Mouse (Mus musculus): ENCODE measurements at regions not wholly inside any gene's neighbourhood (a gene's known extent, or its start where the extent isn't known, plus 50 kb on each side); places are given as distances from the start of the nearest gene placed in this dataset.
"Not testable (repeated sequence)": the region's sequence is repeated elsewhere in the genome, so short reads cannot be mapped to it uniquely, and the experiment has no call there.

GRCm38 (mm10) chr3:18725507-18725906 is 777.3 kb downstream of the Cypt12 start:
- ATAC-seq (replicated peaks; ENCODE audit: low read depth, poor library complexity, severe bottlenecking), result no peak

- no peak for ATAC-seq (replicated peaks; ENCODE audit: low read depth, poor library complexity, severe bottlenecking)
Measured at GRCm38 (mm10) chr3:18731251-18731650, 783.0 kb downstream of the Cypt12 start.

- ATAC-seq (replicated peaks; ENCODE audit: low read depth, poor library complexity, severe bottlenecking), result no peak
Measured at GRCm38 (mm10) chr3:18731674-18732073, 783.5 kb downstream of the Cypt12 start.

GRCm38 (mm10) chr3:18733540-18733939 is 785.3 kb downstream of the Cypt12 start:
- ATAC-seq (replicated peaks; ENCODE audit: low read depth, poor library complexity, severe bottlenecking), result no peak

- no peak for ATAC-seq (replicated peaks; ENCODE audit: low read depth, poor library complexity, severe bottlenecking)
Measured at GRCm38 (mm10) chr3:18738946-18739345, 790.7 kb downstream of the Cypt12 start.

- no peak for ATAC-seq (replicated peaks; ENCODE audit: low read depth, poor library complexity, severe bottlenecking)
Measured at GRCm38 (mm10) chr3:18740344-18740743, 792.1 kb downstream of the Cypt12 start.

GRCm38 (mm10) chr3:18743474-18743873 is 795.3 kb downstream of the Cypt12 start:
- no peak for ATAC-seq (replicated peaks; ENCODE audit: low read depth, poor library complexity, severe bottlenecking)

- no peak for ATAC-seq (replicated peaks; ENCODE audit: low read depth, poor library complexity, severe bottlenecking)
Measured at GRCm38 (mm10) chr3:18744216-18744615, 796.0 kb downstream of the Cypt12 start.

- ATAC-seq (replicated peaks; ENCODE audit: low read depth, poor library complexity, severe bottlenecking), result no peak
Measured at GRCm38 (mm10) chr3:18746206-18746605, 798.0 kb downstream of the Cypt12 start.

- no peak for ATAC-seq (replicated peaks; ENCODE audit: low read depth, poor library complexity, severe bottlenecking)
Measured at GRCm38 (mm10) chr3:18746898-18747297, 798.7 kb downstream of the Cypt12 start.

- no peak for ATAC-seq (replicated peaks; ENCODE audit: low read depth, poor library complexity, severe bottlenecking)
Measured at GRCm38 (mm10) chr3:18751660-18752259, 803.5 kb downstream of the Cypt12 start.

GRCm38 (mm10) chr3:18764301-18765078 is 816.3 kb downstream of the Cypt12 start:
- no peak for ATAC-seq (replicated peaks; ENCODE audit: low read depth, poor library complexity, severe bottlenecking)

GRCm38 (mm10) chr3:18778481-18778880 is 830.3 kb downstream of the Cypt12 start:
- no peak for ATAC-seq (replicated peaks; ENCODE audit: low read depth, poor library complexity, severe bottlenecking)

- no peak for ATAC-seq (replicated peaks; ENCODE audit: low read depth, poor library complexity, severe bottlenecking)
Measured at GRCm38 (mm10) chr3:18787531-18788176, 839.4 kb downstream of the Cypt12 start.

GRCm38 (mm10) chr3:18802794-18803193 is 825.7 kb downstream of the 1700064H15Rik start:
- ATAC-seq (replicated peaks; ENCODE audit: low read depth, poor library complexity, severe bottlenecking), result no peak

- not testable (repeated sequence) for ATAC-seq (replicated peaks; ENCODE audit: low read depth, poor library complexity, severe bottlenecking)
Measured at GRCm38 (mm10) chr3:18828788-18829320, 799.6 kb downstream of the 1700064H15Rik start.

- ATAC-seq (replicated peaks; ENCODE audit: low read depth, poor library complexity, severe bottlenecking), result no peak
Measured at GRCm38 (mm10) chr3:18868117-18868739, 760.2 kb downstream of the 1700064H15Rik start.

GRCm38 (mm10) chr3:18868758-18869157 is 759.7 kb downstream of the 1700064H15Rik start:
- no peak for ATAC-seq (replicated peaks; ENCODE audit: low read depth, poor library complexity, severe bottlenecking)

GRCm38 (mm10) chr3:18877060-18877459 is 751.4 kb downstream of the 1700064H15Rik start:
- ATAC-seq (replicated peaks; ENCODE audit: low read depth, poor library complexity, severe bottlenecking), result no peak

- ATAC-seq (replicated peaks; ENCODE audit: low read depth, poor library complexity, severe bottlenecking), result no peak
Measured at GRCm38 (mm10) chr3:18877572-18877971, 750.9 kb downstream of the 1700064H15Rik start.
